Mouse (Mus musculus): ENCODE results near the gene Zfp90.

DNA sequence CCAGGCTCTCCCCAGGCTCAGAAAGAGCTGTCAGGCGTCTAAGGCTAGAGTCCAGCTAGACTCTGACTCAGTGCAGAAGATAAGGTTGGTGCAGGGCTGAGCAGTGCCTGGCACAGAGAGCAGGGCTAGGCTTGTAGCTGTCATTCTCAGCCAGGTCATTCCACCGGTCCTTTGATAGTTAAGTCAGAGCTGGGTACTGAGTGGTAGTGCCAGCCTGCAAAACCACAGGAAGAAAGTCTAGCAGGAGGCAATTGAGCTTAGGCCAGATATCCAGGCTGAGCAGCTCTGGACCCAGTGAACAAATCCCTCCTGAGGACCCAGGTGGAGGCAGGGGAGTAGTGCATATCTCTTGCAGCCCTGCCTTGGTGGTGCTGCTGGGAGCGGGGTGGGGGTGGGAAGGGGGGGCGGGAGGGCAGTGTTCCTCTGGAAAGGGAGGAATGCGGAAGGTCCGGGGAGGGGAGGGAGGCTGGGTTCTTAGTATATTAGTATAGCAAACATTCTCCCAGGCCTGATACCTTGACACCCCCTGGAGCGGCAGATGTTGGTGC is 36.6 kb upstream of the Zfp90 start:
- TF ChIP-seq CTCF (IDR thresholded peaks at IDR 0.05; ENCODE audit: low read depth, low read length) (no peak), POLR2A (IDR thresholded peaks at IDR 0.05; ENCODE audit: borderline replicate concordance, low read depth, low read length) (no peak)
